Mouse (Mus musculus): ENCODE measurements around the gene Pdss2. TPM values are rescaled to one million over a fixed set of nuclear protein-coding genes. Genes with fewer than 3 reads are reported as not detected.

Gene Pdss2
- polyA plus RNA-seq, 1 experiment from 2014 or later, result 18.4 TPM

DNA sequence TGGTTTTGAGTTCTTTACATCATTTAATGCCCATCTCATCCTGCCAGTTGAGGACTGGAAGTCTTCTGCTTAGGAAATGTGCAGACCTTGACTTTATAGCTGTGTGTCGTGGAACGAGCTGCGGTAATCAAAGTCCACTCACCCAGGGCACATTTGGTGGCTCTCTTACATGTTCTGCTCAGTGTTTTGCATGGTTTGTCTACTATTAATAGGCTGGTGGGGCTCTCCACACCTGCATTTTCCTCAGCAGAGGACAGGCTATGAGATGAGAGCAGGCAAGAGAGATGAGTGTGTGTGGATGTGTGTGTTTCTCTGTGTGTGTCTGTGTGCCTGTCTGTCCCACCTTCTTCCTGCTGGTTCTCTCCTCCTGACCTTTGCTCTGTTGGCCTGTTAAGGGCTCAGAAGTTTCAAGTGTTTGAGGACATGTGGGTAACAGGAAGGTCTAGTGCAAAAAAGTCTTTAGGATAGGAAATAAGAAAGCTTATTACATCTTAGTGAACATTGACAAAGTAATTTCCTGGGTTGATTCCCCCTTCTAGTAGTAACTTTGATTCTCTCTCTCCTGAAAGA lies 266.2 kb downstream of the Pdss2 start:
- no peaks in the 10 kb centered on the region for H3K4me1 ChIP-seq (replicated peaks; ENCODE audit: control insufficient read depth, insufficient read depth, low read length)
- 90% methylated on average over 3 of the region's 3 CpGs for WGBS

DNA sequence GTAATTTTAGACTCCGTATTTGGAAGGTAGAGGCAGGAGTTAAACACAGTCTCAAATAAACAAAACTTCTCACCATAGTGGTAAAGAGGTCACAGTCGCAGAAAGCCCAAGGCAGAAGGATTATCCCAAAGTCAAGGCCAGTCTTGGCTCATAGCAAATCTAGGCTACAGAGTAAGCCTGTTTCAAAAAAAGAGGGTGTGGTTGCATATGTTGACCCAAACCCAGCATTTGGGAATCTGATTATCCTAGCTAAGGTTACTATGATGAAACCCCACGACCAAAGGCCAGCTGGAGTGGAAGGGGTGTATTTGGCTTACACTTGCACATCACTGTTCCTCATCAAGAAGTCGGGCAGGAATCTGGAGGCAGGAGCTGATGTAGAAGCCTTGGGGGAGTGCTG lies 267.0 kb downstream of the Pdss2 start:
- DNase-seq (ENCODE audit: low spot score), result no peak
- 78% methylated on average over 4 of the region's 4 CpGs for WGBS
- ATAC-seq (ENCODE audit: low FRiP score), result no peak
- Histone ChIP-seq H3K27me3 (ENCODE audit: control insufficient read depth, insufficient read depth, low read length) (no peaks in the 10 kb centered on the region), H3K27ac (ENCODE audit: low read depth, low read length) (no peak overlapping the region), H3K9me3 (ENCODE audit: control insufficient read depth, low read length) (no peaks in the 10 kb centered on the region), H3K4me2 (replicated peaks; ENCODE audit: low read depth, low read length) (no peak overlapping the region), H3K36me3 (ENCODE audit: control insufficient read depth, insufficient read depth, low read length) (no peaks in the 10 kb centered on the region), H3K9ac (ENCODE audit: low read depth, low read length) (no peak overlapping the region), H3K4me3 (ENCODE audit: low read depth, low read length) (no peak overlapping the region), H3K4me1 (replicated peaks; ENCODE audit: control insufficient read depth, insufficient read depth, low read length) (no peaks in the 10 kb centered on the region)

More for the DNA sequence above, 266.2 kb downstream of the Pdss2 start:
- Histone ChIP-seq H3K9me3 (ENCODE audit: control insufficient read depth, low read length) (no peaks in the 10 kb centered on the region), H3K27ac (ENCODE audit: low read depth, low read length) (no peak overlapping the region), H3K36me3 (ENCODE audit: control insufficient read depth, insufficient read depth, low read length) (no peaks in the 10 kb centered on the region), H3K27me3 (ENCODE audit: control insufficient read depth, insufficient read depth, low read length) (no peaks in the 10 kb centered on the region), H3K4me2 (replicated peaks; ENCODE audit: low read depth, low read length) (no peak overlapping the region), H3K9ac (ENCODE audit: low read depth, low read length) (no peak overlapping the region), H3K4me3 (ENCODE audit: low read depth, low read length) (no peak overlapping the region)
- ATAC-seq (ENCODE audit: low FRiP score) (no peak), DNase-seq (ENCODE audit: low spot score) (no peak)

DNA sequence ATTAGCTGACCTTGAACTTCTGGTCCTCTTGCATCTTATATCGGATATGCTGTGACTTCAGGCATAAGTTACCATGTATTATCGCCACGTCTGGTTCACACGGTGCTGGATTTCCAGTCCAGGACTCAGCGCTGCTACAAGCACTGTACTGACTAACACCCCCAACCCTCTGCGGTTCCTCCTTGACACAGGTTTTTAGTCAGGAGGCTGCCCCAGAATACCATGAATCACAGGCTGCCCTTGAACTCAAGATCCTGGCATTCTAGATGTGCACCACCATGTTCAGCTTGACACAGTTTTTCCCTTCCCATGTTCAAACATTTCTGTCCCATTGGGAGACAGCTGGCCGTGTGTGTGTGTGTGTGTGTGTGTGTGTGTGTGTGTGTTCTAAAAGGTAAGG lies 267.9 kb downstream of the Pdss2 start:
- H3K27ac ChIP-seq (ENCODE audit: low read depth, low read length), result no peak overlapping the region
- no peak overlapping the region for H3K4me2 ChIP-seq (replicated peaks; ENCODE audit: low read depth, low read length)
- no peaks in the 10 kb centered on the region for H3K27me3 ChIP-seq (ENCODE audit: control insufficient read depth, insufficient read depth, low read length)
- H3K9ac ChIP-seq (ENCODE audit: low read depth, low read length), result no peak overlapping the region
- H3K4me3 ChIP-seq (ENCODE audit: low read depth, low read length), result no peak overlapping the region
- ATAC-seq (ENCODE audit: low FRiP score) (no peak), DNase-seq (ENCODE audit: low spot score) (no peak)
- no peaks in the 10 kb centered on the region for H3K9me3 ChIP-seq (ENCODE audit: control insufficient read depth, low read length)
- no peaks in the 10 kb centered on the region for H3K36me3 ChIP-seq (ENCODE audit: control insufficient read depth, insufficient read depth, low read length)
- no peaks in the 10 kb centered on the region for H3K4me1 ChIP-seq (replicated peaks; ENCODE audit: control insufficient read depth, insufficient read depth, low read length)
- WGBS, result 90% methylated on average over 7 of the region's 7 CpGs

DNA sequence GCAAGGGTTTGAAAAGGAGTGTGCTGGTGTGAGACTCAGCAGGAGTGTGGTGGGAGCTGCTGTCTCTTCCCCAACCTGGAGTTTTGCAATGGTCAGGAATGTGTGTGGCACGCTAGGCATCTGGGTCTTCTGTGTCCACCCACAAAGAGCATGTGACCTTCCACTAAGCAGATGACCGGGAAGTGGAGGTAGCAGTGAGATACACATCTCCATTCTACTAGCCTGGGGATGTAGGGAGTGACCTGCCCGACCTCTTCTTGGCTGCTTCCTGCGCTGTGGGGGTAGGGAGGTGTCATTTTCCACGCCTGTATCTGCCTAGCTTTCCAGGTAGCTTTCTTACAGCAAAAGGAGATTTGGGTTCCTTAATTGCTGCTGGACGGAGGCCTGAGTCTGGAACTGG lies 268.3 kb downstream of the Pdss2 start:
- Histone ChIP-seq H3K27ac (ENCODE audit: low read depth, low read length) (no peak overlapping the region), H3K4me1 (replicated peaks; ENCODE audit: control insufficient read depth, insufficient read depth, low read length) (no peaks in the 10 kb centered on the region), H3K9ac (ENCODE audit: low read depth, low read length) (no peak overlapping the region), H3K9me3 (ENCODE audit: control insufficient read depth, low read length) (no peaks in the 10 kb centered on the region), H3K36me3 (ENCODE audit: control insufficient read depth, insufficient read depth, low read length) (no peaks in the 10 kb centered on the region), H3K27me3 (ENCODE audit: control insufficient read depth, insufficient read depth, low read length) (no peaks in the 10 kb centered on the region), H3K4me2 (replicated peaks; ENCODE audit: low read depth, low read length) (no peak overlapping the region), H3K4me3 (ENCODE audit: low read depth, low read length) (no peak overlapping the region)
- DNase-seq (ENCODE audit: low spot score) (no peak), ATAC-seq (ENCODE audit: low FRiP score) (no peak)
- 54% methylated on average over 6 of the region's 6 CpGs for WGBS

DNA sequence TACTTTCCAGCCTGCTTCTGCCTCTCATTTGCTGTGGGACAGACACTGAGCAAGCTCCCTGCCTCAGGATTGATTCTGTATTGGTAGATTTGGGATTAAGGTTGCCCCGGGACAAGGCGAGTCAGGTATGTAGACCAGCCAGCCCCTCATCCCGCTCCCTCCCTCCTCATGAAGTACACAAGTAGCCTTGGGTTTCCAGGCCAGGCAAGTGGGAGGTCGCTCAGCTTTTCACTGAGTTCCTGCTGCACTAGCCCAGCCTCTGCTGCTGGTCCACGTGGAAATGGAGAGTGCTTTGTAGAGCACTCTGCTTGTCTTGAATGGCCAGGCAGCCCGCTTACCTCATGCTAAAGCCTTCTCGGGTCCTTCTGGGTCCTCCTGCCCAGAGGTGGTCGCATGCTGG lies 268.7 kb downstream of the Pdss2 start:
- no peak for DNase-seq (ENCODE audit: low spot score)
- no peak overlapping the region for H3K27ac ChIP-seq (ENCODE audit: low read depth, low read length)
- no peak overlapping the region for H3K4me2 ChIP-seq (replicated peaks; ENCODE audit: low read depth, low read length)
- ATAC-seq (ENCODE audit: low FRiP score), result no peak
- no peaks in the 10 kb centered on the region for H3K9me3 ChIP-seq (ENCODE audit: control insufficient read depth, low read length)
- 77% methylated on average over 8 of the region's 8 CpGs for WGBS
- H3K36me3 ChIP-seq (ENCODE audit: control insufficient read depth, insufficient read depth, low read length), result no peaks in the 10 kb centered on the region
- H3K4me3 ChIP-seq (ENCODE audit: low read depth, low read length), result no peak overlapping the region
- no peaks in the 10 kb centered on the region for H3K4me1 ChIP-seq (replicated peaks; ENCODE audit: control insufficient read depth, insufficient read depth, low read length)
- H3K9ac ChIP-seq (ENCODE audit: low read depth, low read length), result no peak overlapping the region
- H3K27me3 ChIP-seq (ENCODE audit: control insufficient read depth, insufficient read depth, low read length), result no peaks in the 10 kb centered on the region

DNA sequence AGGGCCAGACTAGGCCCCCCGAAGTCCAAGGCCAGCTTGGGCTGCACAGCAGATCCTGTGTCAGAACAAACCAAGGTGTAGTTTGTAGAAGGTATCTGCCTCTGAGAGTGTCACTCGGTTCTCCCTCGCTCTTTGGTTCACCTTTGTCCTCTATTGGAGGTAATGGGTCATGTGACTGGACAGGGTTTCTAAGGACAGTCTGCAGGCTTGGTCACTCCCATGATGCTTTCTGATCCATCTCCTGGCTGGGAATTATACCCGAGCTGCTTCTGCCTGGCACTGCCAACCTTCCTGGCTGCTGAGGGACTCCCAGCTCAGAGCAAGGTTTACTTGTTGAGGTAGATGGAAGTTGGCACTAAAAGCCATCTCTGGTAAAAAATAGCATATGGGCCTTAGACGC lies 269.6 kb downstream of the Pdss2 start:
- no peaks in the 10 kb centered on the region for H3K4me1 ChIP-seq (replicated peaks; ENCODE audit: control insufficient read depth, insufficient read depth, low read length)
- H3K4me2 ChIP-seq (replicated peaks; ENCODE audit: low read depth, low read length), result no peak overlapping the region
- H3K4me3 ChIP-seq (ENCODE audit: low read depth, low read length), result no peak overlapping the region
- ATAC-seq (ENCODE audit: low FRiP score), result no peak
- H3K27ac ChIP-seq (ENCODE audit: low read depth, low read length), result no peak overlapping the region
- H3K9me3 ChIP-seq (ENCODE audit: control insufficient read depth, low read length), result no peaks in the 10 kb centered on the region
- H3K9ac ChIP-seq (ENCODE audit: low read depth, low read length), result no peak overlapping the region
- H3K27me3 ChIP-seq (ENCODE audit: control insufficient read depth, insufficient read depth, low read length), result no peaks in the 10 kb centered on the region
- DNase-seq (ENCODE audit: low spot score), result no peak
- 89% methylated on average over 5 of the region's 5 CpGs for WGBS
- no peaks in the 10 kb centered on the region; the same call in 1 of the 2 replicates for H3K36me3 ChIP-seq (ENCODE audit: control insufficient read depth, insufficient read depth, low read length)

DNA sequence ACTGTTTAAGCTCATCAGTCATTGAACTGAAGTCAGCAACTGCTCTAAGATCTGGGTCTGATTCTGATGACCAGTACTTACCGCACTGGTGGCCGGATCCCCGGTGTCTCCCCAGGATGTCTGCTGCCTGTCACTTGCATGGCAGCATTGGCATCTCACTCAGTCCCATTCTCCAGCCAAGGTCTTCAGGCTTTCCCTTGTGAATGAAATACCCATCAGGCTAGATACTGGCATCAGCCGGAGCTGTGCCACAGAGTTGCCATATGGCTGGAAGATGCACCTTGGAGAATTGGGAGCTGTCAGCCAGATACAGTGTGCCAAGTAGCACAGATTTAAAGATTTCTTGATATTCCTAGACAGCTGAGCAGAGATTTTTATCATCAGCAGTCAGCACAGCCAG lies 281.3 kb downstream of the Pdss2 start:
- peaks cover 4% of the 10 kb centered on the region; the same call in 1 of the 2 replicates for H3K36me3 ChIP-seq (ENCODE audit: control insufficient read depth, insufficient read depth, low read length)
- H3K9ac ChIP-seq (ENCODE audit: low read depth, low read length), result no peak overlapping the region
- H3K4me3 ChIP-seq (ENCODE audit: low read depth, low read length), result no peak overlapping the region
- H3K4me1 ChIP-seq (replicated peaks; ENCODE audit: control insufficient read depth, insufficient read depth, low read length), result no peaks in the 10 kb centered on the region
- no peaks in the 10 kb centered on the region for H3K27me3 ChIP-seq (ENCODE audit: control insufficient read depth, insufficient read depth, low read length)
- no peak overlapping the region for H3K4me2 ChIP-seq (replicated peaks; ENCODE audit: low read depth, low read length)
- ATAC-seq (ENCODE audit: low FRiP score) (no peak), DNase-seq (ENCODE audit: low spot score) (no peak)
- WGBS, result over 99% methylated on average over 4 of the region's 4 CpGs
- H3K27ac ChIP-seq (ENCODE audit: low read depth, low read length), result no peak overlapping the region
- H3K9me3 ChIP-seq (ENCODE audit: control insufficient read depth, low read length), result no peaks in the 10 kb centered on the region

DNA sequence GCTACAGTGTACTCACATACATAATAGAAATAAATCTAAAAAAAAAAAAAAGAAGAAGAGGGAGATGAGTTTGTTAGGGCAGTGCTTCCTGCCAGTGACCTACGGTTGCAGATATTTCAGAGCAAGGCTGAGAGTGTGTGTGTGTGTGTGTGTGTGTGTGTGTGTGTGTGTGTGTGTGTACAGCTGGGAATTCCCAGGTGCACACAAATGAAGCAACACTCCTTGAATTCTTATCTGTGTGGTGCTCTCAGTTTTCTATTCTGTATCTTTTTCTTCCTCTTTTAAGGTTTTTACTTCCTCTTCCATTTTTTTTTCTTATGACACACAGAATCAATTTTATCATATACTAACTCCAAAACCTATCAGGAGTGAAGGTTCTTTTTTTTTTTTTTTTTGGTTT lies 283.0 kb downstream of the Pdss2 start:
- WGBS, result 93% methylated on average over 1 of the region's 1 CpGs
- Histone ChIP-seq H3K4me2 (replicated peaks; ENCODE audit: low read depth, low read length) (no peak overlapping the region), H3K36me3 (ENCODE audit: control insufficient read depth, insufficient read depth, low read length) (no peaks in the 10 kb centered on the region), H3K4me1 (replicated peaks; ENCODE audit: control insufficient read depth, insufficient read depth, low read length) (no peaks in the 10 kb centered on the region), H3K4me3 (ENCODE audit: low read depth, low read length) (no peak overlapping the region), H3K9ac (ENCODE audit: low read depth, low read length) (no peak overlapping the region), H3K9me3 (ENCODE audit: control insufficient read depth, low read length) (no peaks in the 10 kb centered on the region), H3K27ac (ENCODE audit: low read depth, low read length) (no peak overlapping the region), H3K27me3 (ENCODE audit: control insufficient read depth, insufficient read depth, low read length) (no peaks in the 10 kb centered on the region)
- ATAC-seq (ENCODE audit: low FRiP score) (no peak), DNase-seq (ENCODE audit: low spot score) (no peak)

DNA sequence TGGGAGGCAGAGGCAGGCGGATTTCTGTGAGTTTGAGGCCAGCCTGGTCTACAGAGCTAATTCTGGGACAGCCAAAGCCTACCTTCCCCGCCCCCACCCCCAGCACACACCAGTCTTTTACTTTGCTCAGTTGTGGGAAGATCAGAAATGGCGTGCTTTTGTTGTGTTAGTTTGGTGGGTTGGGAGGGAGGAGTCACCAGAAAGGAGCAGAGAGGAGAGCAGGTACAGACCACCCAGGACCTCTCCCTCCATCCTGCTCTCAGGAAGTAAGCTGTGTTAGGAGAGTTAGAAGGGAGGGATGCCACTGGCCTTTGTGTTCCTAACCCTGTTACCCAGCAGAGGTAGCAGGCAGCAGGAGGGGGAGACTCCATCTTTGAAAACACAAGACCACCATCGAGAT lies 285.8 kb downstream of the Pdss2 start:
- H3K9me3 ChIP-seq (ENCODE audit: control insufficient read depth, low read length), result no peaks in the 10 kb centered on the region
- H3K4me2 ChIP-seq (replicated peaks; ENCODE audit: low read depth, low read length), result no peak overlapping the region
- 70% methylated on average over 4 of the region's 4 CpGs for WGBS
- H3K9ac ChIP-seq (ENCODE audit: low read depth, low read length), result no peak overlapping the region
- ATAC-seq (ENCODE audit: low FRiP score) (no peak), DNase-seq (ENCODE audit: low spot score) (no peak)
- no peaks in the 10 kb centered on the region for H3K27me3 ChIP-seq (ENCODE audit: control insufficient read depth, insufficient read depth, low read length)
- H3K27ac ChIP-seq (ENCODE audit: low read depth, low read length), result no peak overlapping the region
- H3K4me3 ChIP-seq (ENCODE audit: low read depth, low read length), result no peak overlapping the region
- H3K36me3 ChIP-seq (ENCODE audit: control insufficient read depth, insufficient read depth, low read length), result peaks cover 9% of the 10 kb centered on the region; the same call in 1 of the 2 replicates
- H3K4me1 ChIP-seq (replicated peaks; ENCODE audit: control insufficient read depth, insufficient read depth, low read length), result no peaks in the 10 kb centered on the region

All from hindbrain, embryonic 11.5 days (tissue).